Mouse (Mus musculus): ENCODE results near the gene Epgn.

GRCm38 (mm10) chr5:90999942-91000341, 27.3 kb upstream of the Epgn start:
- TF ChIP-seq CTCF (IDR thresholded peaks at IDR 0.05; ENCODE audit: extremely low read depth, insufficient read length, insufficient replicate concordance, low read depth, low read length) (no peak), POLR2A (IDR thresholded peaks at IDR 0.05; ENCODE audit: low read depth, low read length) (no peak)
